Mouse (Mus musculus) embryo, embryonic 10.5 days (tissue): Measurements from ENCODE around the gene Bclaf1.

Source experiments
- DNase-seq: peaks from one replicate; pipeline ENCODE4 v3.0.0-alpha.2; 2015; ENCODE audit warnings: low spot score

The Bclaf1 gene

DNA sequence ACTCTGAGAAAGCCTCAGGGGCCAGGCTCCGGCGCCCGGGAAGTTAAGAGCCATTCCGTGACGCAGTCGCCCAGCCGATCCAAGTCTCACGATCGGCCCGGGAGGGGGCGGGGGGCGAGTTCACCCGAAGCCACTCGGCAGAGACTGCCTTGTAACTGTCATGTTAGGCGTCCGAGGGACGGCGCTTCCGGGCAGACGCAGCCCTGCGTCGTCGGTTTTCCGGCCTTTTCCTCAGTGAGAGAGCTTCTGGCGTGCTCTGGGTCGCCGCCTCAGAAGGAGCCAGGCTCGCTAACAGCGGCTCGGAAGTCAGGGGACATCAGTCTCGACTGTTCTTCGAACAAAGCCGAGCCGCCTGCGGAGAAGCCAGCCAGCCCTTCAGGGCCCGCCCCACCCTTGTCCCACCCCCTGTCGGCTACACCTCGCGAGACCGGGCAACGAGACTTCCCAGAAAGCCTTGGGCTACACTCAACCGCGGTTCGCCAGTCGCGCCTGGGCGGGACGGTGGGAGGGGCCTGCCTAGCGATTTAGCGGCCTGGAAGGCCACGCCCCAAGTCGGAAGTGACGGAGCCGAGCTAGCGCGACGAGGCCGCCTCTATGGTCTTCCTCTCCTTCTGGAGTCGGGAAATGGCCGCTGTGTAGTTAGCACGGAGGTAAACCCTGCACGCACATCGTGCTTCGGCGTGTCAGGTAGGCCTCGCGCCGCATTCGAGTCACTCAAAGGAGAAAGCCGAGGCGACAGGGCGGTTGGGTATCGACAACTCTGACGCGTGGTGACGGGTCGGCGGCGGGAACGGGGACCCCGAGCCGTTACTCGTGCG, at the start of gene Bclaf1:
Gene Bclaf1 (plus strand): TSS at position 552 of the 818 bp plus-strand sequence.
- DNase-seq: peak; percentile 100

DNA sequence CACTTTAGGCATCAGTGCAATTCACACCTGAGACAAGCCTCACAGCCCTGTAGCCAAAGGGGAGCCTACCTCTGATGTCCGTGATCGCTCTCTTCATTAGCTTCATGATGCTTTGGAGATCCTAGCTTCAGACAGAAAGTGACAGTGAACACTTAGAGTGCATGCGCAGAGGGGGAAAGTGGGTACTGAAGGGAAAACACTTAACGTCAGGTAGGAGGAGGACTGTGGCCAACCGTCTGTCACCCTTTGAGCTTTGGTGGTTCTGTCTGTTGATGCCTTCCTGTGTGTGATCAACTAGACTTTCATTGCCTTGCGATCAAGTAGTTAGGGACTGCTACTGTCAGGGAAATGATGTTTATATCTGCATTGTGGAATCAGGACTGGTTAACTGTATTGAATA, 49.4 kb upstream of the Bclaf1 start:
- DNase-seq: no peak

DNA sequence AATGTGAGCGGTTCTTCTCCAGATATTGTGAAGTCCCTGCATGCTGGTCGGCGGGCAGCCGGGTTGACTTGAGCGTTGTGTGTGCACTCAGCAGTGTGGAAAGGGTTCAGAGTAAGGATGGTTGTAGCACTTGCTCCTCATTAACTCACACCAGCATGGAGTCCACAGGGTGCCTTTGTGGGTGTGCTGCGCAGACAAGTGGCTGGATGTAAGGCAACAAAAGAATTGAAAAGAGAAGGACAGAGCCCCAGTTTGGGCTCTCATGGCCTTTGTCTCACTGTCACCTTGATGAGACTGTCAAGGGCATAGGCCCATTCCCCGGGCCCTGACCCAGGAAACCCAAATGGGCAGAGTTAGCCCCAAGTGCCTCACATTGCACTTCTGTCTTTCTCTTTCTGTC, 47.8 kb upstream of the Bclaf1 start:
- DNase-seq: no peak

DNA sequence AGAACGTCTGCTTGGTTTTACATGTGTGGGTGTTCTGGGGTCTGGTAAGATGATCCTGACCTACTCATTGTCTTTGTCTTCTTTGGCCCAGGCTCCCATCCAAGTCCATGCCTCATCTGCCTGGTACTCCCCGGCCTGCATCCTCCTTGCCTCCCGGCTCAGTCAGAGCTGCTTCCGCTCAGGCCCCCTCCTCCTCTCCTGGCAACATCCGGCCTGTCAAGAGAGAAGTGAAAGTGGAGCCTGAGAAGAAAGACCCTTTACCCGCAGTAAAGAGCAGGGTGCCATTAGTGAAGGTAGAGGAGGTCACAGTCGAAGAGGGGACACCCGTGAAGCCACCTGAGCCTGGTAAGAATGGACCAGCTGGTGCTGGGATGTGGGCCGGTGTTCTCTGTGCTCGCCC, 45.2 kb upstream of the Bclaf1 start:
- no peak for DNase-seq

DNA sequence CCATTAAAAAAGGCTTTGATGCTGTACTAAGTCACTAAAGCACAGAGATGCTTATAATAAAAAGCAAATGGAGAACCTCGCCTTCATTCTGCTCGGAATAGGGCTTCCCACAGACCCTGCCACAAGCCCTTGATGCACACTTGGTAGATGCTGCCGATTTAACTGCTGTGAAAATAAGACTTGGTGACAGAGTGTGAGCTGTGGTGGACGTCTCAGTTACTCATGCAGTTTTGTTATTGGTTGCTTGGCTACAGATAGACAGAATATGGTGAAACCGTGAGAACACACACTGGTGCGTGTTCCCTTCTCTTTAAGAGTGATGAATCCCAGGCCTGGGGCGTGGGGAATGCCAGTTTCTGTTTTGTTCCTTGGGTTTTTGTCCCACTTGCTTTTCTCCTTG, 43.3 kb upstream of the Bclaf1 start:
- no peak for DNase-seq

DNA sequence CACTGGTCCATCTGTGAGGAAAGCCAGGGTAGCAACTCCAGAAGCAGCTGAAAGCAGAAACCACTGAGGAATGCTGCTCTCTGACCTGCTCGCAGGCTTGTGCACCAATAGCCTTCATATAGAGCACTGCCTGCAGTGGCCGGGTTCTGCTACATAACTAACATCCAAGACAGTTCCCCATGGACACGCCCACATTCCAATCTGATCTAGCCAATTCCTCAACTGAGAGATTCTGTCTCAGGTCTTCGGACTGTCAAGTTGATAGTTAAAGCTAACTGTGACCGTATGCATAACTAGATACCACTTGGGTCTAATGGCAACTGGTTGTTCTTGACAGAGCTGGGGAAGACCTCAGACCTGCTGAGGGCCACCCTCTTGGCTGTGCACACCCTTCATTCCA, 39.9 kb upstream of the Bclaf1 start:
- DNase-seq: no peak

DNA sequence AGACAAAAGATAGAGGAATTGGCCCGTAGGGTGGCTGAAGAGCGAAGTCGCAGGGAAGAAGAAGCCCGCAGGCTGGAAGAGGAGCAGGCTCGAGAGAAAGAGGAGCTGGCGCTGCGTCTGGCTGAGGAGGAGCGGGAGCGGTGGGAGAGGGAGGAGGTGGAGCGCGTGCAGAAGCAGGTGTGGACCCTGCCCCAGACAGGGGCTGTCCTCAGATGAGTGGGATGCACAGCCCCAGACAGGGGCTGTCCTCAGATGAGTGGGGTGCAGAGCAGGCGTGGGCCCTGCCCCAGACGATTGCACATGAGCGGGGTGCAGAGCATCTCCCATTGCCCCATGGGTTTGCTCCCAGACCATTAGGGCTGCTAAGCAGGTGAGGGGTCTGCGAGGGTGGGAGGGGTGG, 39.0 kb upstream of the Bclaf1 start:
- DNase-seq: no peak

DNA sequence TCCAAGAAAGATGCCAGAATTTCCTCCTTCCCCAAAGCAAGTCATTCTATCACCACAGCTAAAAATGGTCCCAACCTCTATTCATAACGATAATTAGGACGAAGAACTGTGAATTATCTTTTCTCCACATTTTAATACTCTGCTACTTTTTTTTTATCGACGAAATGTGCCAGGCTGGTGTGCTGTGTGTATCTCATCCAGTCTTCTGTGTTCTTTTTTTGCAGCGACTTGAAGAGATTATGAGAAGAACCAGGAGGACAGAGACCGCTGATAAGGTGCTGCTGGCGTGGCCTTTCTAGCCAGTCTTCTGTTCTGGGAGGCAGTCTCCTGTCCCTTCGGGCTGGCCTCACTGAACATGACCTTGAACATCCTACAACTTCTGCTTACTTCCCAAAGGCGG, 38.2 kb upstream of the Bclaf1 start:
- DNase-seq: no peak

DNA sequence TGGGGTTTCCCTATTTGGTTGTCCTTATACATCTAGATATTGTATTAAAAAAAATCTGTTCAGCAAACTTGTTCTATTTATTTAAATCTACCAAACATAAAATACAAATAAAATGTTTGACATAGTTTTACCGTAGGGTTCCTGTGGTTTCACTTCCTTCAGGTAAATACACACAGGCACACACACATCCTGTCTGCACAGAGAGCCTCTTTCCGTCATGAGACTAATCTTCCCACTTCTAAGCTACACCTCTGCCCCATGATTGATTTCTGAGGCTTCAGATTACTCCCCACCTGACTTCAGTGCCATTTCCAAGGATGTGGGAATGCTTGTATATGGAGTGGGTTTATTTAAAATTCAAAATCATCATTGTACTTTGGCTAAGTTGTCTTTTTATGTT, 30.8 kb upstream of the Bclaf1 start:
- DNase-seq: no peak

DNA sequence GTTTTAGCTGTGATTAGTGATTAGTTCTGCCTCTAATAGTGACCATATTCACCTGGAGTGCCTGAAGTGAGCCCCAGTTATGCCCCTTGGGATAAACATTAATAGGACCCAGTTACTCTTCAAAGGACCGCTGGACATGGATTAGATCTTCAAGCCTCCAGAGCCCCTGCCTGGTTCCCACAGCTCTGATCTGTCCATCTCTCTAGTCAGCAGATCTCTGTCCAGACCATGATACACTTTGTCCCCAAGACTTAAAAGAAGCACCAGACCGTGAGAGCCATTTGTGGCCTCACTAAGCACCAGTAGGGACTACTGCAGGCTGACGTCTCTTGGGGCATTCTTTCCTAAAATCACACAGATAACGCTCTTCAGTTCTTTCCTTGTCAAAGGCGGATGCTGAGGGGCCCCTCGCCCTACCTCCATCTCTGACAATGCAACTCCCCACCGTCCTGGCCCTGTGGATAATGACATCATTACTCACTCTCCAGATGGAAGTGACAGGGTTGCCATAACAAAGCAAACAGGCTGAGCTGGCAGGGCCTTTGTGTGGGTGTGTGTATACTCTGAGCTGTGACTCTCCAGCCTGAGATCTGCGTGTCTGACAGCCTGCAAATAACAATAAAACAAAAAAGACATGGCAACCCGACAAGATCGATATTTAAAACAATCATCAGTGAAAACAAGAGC, 26.8 kb upstream of the Bclaf1 start:
- DNase-seq: peak; percentile 89

DNA sequence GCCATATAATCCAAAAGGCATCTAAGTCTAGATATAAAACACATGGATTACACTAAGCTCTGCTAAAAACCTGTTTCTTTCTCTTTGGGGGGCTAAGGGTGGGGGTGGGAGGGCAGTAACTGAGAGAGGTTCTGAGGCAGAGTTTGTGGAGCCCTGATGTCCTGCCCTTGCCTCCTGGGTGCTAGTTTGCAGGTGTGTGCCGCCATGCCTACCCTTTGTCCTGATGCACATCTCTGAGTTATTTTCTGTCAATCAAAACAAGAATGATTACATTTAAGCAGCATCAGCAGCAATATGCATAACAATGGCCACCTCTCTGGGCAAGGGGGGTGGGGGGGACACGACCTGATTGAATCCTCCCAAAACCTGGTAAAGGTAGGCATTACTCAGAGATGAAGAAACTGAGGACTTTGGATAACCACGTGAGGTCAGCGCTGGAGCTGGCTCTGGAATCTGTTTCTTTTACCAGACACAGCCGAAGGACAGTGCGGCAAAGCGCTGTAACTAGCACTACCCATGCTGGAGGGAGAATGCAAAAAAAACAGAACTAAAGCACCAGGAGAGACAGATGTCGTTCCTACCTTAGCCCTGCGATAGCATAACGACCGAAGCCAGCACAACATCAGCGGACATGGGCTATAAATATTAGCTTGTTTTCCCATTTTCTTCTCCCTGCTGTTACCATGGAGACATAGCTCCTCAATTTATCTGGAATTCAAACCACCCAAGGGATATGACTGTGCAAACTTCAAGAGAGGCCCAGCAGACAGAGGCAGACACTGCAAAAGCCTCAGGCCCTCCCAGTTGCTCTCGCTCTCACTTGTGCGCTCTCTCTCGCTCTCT, 26.1 kb upstream of the Bclaf1 start:
- DNase-seq: peak; percentile 73

DNA sequence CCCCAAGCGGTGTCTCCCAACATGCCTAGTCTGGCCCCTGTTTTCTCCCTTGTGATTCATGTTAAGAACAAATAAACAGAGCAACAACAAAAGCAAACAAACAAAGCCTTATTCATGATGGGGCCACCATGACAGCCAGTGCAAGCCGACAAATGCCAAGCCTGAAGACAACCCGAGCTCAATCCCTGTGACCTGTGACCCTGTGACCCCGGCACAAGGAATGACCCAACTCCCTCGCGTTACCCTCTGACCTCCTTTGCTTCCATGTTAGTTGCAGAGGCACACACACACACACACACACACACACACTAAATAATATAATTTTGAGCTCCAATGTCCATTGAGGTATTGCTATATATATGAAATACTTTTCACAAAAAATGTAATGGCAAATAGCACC, 24.9 kb upstream of the Bclaf1 start:
- peak; percentile 73 for DNase-seq

DNA sequence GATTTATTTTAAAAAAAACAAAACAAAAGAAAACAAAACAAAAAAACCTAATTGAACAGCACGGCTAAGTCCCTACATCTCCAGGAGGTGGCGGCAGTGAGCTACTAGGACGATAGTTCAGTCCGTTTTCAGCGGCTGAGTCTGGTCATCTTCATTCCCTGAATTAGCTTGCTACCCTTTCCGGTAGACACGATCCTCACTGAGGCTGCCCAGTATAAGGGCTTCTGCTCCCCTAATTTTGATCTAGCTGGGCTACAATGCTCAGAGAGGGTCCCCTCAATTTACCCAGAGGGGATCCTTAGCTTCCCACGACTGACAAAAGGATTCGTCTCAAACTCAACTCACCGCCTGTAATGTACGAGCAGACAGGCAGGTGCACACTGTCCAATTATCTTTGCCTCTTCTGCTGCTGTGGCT, 21.8 kb upstream of the Bclaf1 start:
- peak; percentile 93 for DNase-seq

DNA sequence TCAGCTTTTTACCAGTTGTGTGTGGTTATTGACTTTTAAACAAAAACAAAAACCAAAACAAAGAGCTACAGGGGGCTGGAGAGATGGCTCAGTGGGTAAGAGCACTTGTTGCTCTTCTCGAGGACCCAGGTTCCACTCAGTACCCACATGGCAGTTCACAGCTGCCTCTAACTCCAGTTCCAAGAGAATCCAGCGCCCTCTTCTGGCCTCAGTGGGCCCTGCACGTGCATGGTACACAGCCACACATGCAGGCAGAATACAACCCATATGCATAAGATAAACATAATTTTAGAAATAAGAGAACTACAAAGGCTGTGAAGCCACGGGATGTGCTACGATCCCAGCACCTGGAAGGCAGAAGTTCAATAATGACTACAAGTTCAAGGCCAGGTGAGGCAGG, 16.3 kb upstream of the Bclaf1 start:
- DNase-seq: no peak

DNA sequence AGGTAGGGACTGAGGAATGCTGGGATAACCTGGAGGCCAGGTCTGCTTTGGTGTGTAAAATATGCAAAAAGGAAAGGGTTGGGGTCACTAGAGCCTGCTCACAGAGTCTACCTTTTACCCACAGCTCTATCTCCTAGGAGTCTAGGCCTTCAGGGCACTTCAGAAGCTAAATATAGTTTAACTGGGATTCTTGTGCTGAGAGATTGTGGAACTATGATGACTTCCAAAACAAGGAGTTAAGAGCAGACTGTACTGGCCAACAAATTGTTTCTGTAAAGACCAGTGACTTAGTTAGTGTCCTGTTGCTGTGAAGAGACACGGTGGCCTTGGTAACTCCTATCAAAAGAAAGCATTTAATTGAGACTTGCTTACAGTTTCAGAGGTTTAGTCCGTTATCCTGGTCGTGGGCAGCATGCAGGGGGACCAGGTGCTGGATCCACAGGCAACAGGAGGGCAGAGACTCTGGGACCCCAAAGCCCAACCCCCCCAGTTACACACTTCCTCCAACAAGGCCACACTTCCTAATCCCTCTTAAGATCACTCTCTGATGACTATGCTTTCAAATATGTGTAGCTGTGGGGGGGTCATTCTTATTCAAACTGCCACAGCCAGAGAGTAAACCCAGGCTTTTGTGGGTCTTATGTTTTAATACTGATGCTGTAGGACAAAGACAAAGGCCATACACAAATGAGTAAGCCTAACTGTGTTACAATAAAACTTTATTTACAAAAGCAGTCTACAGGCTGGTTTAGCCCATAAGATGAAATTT, 13.9 kb upstream of the Bclaf1 start:
- DNase-seq: no peak

DNA sequence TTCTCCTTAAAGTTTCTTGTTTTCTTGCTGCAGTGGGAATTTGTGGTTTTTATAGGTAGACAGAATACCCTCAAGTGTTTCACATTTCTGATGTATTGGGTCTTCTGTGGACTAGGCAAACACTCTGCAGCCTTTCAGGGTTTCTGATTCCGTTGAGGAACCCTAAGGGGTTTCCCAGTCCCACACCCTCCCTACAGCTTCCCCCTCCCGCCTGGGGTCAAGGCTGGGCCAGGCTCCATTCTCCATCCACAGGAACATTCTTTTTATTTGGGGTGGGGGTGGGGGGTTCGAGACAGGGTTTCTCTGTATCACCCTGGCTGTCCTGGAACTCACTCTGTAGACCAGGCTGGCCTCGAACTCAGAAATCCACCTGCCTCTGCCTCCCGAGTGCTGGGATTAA, 13.2 kb upstream of the Bclaf1 start:
- no peak for DNase-seq

DNA sequence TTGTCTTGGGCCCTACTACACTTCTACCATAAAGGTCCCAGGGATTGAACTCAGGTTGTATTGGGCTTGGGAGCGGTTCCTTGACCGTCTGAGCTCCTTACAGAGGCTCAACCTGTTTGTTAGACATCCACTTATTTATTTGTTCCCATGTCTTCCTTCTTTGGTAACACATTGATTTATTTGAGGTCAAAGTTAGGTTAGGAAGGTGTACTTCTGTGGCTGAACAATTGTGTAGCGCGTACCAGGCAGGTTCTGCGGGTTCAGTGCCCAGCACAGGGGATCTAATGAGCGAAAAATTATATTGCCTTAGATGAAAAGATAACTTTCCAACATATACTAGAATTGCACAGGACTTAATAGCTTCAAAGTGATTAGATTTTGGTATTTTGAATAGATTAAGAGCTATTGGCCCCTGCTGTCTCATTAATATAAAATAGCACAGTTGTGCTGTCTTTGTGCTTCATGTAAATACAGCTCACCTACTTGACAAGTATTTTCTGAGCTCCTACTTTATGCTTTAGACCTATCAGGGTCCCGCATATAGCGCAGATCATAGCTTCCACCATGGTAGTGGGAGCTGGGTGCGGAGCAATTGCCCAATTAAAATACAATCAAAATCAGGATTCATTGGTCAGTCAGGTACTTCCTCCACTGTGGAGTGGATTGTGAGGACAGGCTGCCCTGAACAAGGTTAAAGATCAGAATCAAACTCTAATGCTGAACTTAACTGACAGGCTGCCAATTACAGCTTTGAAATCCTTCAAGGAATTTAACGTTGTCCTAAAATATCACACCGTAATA, 1.1 kb upstream of the Bclaf1 start:
- no peak for DNase-seq

DNA sequence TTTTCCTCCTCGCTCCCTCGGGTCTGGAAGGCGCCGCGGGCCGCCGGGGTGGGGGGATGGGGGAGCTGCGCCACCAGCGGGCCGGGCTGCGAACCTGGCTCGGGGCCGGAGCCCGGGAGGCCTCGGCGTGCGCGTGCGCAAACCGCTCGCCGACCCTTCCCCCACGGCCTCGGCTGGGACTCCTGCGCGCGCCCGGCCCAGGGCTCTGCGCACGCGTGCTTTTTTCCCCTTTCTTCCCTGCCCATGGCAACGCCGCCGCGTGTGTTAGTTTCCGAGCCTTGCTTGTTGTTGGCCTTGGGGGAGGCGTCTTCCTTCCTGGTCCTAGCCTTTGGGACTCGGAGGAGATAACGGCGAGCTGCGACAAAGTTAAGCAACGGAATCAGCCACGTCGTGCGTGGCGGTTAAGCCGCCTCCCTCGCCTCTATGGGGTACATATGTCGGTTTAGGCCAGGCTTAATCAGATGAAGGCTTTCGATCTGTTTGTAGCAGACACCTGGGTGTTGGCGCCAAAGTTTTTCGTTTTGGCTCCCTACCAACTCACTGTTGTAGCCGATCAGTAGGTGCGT, 550 bp downstream of the Bclaf1 start:
- DNase-seq: peak; percentile 92

DNA sequence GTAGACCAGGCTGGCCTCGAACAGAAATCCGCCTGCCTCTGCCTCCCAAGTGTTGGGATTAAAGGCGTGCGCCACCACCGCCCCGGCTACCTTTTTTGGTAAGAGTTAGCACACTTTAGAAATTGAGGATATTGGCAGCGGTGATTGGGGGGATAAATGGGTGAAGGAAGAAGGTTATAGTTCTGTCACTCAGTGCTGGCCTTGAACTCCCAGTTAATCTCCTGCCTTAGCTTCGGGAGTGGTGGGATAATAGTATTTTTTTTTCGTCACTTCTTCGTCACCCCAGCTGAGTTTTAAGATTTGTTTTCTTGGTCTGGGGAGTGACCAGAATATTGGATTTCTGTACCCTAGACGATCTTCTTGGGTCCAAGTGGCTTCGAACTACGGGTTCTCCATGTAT, 1.2 kb downstream of the Bclaf1 start:
- DNase-seq: no peak

DNA sequence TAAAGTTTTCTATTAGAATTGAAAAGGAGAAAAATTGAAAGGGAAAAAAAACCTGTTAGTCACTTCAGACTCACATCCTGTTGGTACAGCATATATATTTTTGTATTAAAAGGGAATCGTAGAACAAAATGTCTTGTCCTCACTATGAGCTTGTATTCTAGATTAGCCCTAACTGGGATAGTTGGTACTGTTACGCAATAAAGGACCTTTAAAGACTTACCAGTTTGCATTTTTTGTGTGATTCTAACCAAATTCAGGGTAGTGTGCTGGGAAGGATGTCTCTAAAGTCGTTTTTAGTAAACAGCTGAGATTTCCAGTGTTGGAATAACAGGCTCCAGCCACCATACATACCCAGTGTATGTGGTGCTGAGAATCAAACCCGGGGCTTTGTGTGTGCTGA, 1.7 kb downstream of the Bclaf1 start:
- no peak for DNase-seq

DNA sequence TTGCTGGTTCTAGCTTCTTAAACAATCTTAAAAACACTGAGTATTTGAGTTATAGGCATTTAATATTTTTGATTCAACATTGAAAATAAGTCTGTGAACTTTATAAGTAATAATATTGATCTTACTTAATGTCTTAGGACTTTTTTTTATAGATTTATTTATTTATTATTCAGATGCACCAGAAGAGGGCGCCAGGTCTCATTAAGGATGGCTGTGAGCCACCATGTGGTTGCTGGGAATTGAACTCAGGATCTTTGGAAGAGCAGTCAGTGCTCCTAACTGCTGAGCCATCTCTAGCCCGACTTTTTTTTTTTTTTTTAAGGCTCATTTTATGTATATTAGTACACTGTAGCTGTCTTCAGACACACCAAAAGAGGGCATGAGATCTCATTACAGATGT, 2.5 kb downstream of the Bclaf1 start:
- no peak for DNase-seq
